Mouse (Mus musculus) layer of hippocampus, adult 2 months (tissue): ENCODE data around the gene Olfr54. TPM values are rescaled to one million over a fixed set of nuclear protein-coding genes. Genes with fewer than 3 reads are reported as not detected.
"Not testable (repeated sequence)": the region's sequence is repeated elsewhere in the genome, so short reads cannot be mapped to it uniquely, and the experiment has no call there.

Experiments used
- DNase-seq, 2 experiments: peaks; one replicate each; pipeline ENCODE4 v3.0.0; 2022; ENCODE audit warnings: low spot score in 2 of 2
- H3K27ac ChIP-seq: fragments of 200-600 bp; 2 replicates; pipeline ENCODE4 v1.8.1; 2022
- H3K4me3 ChIP-seq: fragments of 200-600 bp; 2 replicates; pipeline ENCODE4 v1.8.1; 2022; ENCODE audit warnings: mild to moderate bottlenecking
- CTCF ChIP-seq: fragments of 200-600 bp; conservative IDR thresholded peaks from 2 replicates; pipeline ENCODE4 v1.8.1; 2022; ENCODE audit warnings: antibody characterized with exemption, mild to moderate bottlenecking, moderate library complexity
- long read RNA-seq, 2 experiments: library from polyadenylated mRNA; stranded (forward); transcript quantifications; one replicate each; pipeline ENCODE4 v2.0.0; 2021; ENCODE audit warnings: borderline mapping rate in 2 of 2
- total RNA-seq, 2 experiments: library from RNA; stranded (reverse); gene quantifications; 2 replicates each; pipeline ENCODE4 v1.2.3; 2021

Gene Olfr54
- not detected for total RNA-seq
- long read RNA-seq, experiment 1, result 0 reads
- long read RNA-seq, experiment 2, result 0 reads

GRCm38 (mm10) chr11:51013936-51014335 lies at the start of gene Olfr54:
Gene Olfr54, plus strand, starts transcription at chr11:51014236.
- TF ChIP-seq CTCF, result no peak
- no peak within 1 kb of the TSS for H3K27ac ChIP-seq
- DNase-seq, result no peak
- no peak within 1 kb of the TSS for H3K4me3 ChIP-seq

- Histone ChIP-seq H3K27ac (no peak overlapping the region), H3K4me3 (no peak overlapping the region)
- TF ChIP-seq CTCF, result no peak
- no peak for DNase-seq
Observed at GRCm38 (mm10) chr11:50964886-50965285, 49.1 kb upstream of the Olfr54 start.

- DNase-seq, result no peak
- no peak within 1 kb of the TSS for H3K27ac ChIP-seq
- no peak for TF ChIP-seq CTCF
- no peak within 1 kb of the TSS for H3K4me3 ChIP-seq
Observed at GRCm38 (mm10) chr11:50966230-50966629, 47.8 kb upstream of the Olfr54 start, which contains the start of gene Olfr1378. Gene Olfr1378, plus strand, starts transcription at chr11:50966530.

- TF ChIP-seq CTCF, result peak; percentile 47
- no peak overlapping the region for H3K4me3 ChIP-seq
- no peak for DNase-seq
- no peak overlapping the region for H3K27ac ChIP-seq
Observed at GRCm38 (mm10) chr11:50977216-50977615, 36.8 kb upstream of the Olfr54 start.

- no peak within 1 kb of the TSS for H3K4me3 ChIP-seq
- DNase-seq, result no peak
- no peak within 1 kb of the TSS for H3K27ac ChIP-seq
- TF ChIP-seq CTCF, result no peak
Observed at GRCm38 (mm10) chr11:50981667-50982066, 32.4 kb upstream of the Olfr54 start, which contains the start of gene Olfr1377. Gene Olfr1377, plus strand, starts transcription at chr11:50981967.

- no peak within 1 kb of the TSS for H3K27ac ChIP-seq
- H3K4me3 ChIP-seq, result no peak within 1 kb of the TSS
- TF ChIP-seq CTCF, result no peak
- DNase-seq, result no peak
Observed at GRCm38 (mm10) chr11:51003296-51003695, 10.7 kb upstream of the Olfr54 start, which contains the start of gene Olfr51. Gene Olfr51, plus strand, starts transcription at chr11:51003596.

GRCm38 (mm10) chr11:51011821-51012220 lies 2.2 kb upstream of the Olfr54 start:
- H3K4me3 ChIP-seq, result no peak overlapping the region
- no peak overlapping the region for H3K27ac ChIP-seq
- no peak for DNase-seq
- TF ChIP-seq CTCF, result no peak

- TF ChIP-seq CTCF, result no peak
- DNase-seq, result no peak
- no peak overlapping the region for H3K4me3 ChIP-seq
- no peak overlapping the region for H3K27ac ChIP-seq
Observed at GRCm38 (mm10) chr11:51016341-51016740, 2.3 kb downstream of the Olfr54 start.

- not testable (repeated sequence) for H3K4me3 ChIP-seq, DNase-seq, H3K27ac ChIP-seq
Observed at GRCm38 (mm10) chr11:51026811-51027210, 12.8 kb downstream of the Olfr54 start.

GRCm38 (mm10) chr11:51029381-51029780 lies 15.3 kb downstream of the Olfr54 start:
- H3K4me3 ChIP-seq, DNase-seq, H3K27ac ChIP-seq: not testable (repeated sequence)

GRCm38 (mm10) chr11:51030225-51030624 lies 16.2 kb downstream of the Olfr54 start:
- no peak for DNase-seq
- no peak for TF ChIP-seq CTCF
- no peak overlapping the region for H3K27ac ChIP-seq

GRCm38 (mm10) chr11:51032851-51033250 lies 18.8 kb downstream of the Olfr54 start:
- no peak overlapping the region for H3K27ac ChIP-seq
- peak; percentile 92 for TF ChIP-seq CTCF
- peak in 1 of 2 experiments; percentile 50 for DNase-seq
- no peak overlapping the region for H3K4me3 ChIP-seq

More at GRCm38 (mm10) chr11:51030225-51030624, 16.2 kb downstream of the Olfr54 start:
- no peak overlapping the region for H3K4me3 ChIP-seq

GRCm38 (mm10) chr11:51034141-51034540 lies 20.1 kb downstream of the Olfr54 start:
- not testable (repeated sequence) for DNase-seq, H3K4me3 ChIP-seq, H3K27ac ChIP-seq

GRCm38 (mm10) chr11:51035951-51036350 lies 21.9 kb downstream of the Olfr54 start:
- no peak for DNase-seq
- TF ChIP-seq CTCF, result no peak
- no peak overlapping the region for H3K27ac ChIP-seq
- H3K4me3 ChIP-seq, result no peak overlapping the region

GRCm38 (mm10) chr11:51044776-51045175 lies 30.7 kb downstream of the Olfr54 start:
- DNase-seq, H3K4me3 ChIP-seq, H3K27ac ChIP-seq: not testable (repeated sequence)

GRCm38 (mm10) chr11:51047809-51048208 lies 33.8 kb downstream of the Olfr54 start, which contains the start of gene Olfr1375:
Gene Olfr1375, plus strand, starts transcription at chr11:51048109.
- not testable (repeated sequence) for H3K4me3 ChIP-seq, DNase-seq, H3K27ac ChIP-seq
